Mouse (Mus musculus) lung, adult 2 months (tissue): ENCODE measurements around the gene Tmem141. TPM values are rescaled to one million over a fixed set of nuclear protein-coding genes. Genes with fewer than 3 reads are reported as not detected.

Source experiments
- DNase-seq: peaks from one replicate; pipeline ENCODE4 v3.0.0; 2022
- H3K4me1 ChIP-seq: fragments of 200-500 bp; 2 replicates; pipeline ENCODE4 v1.6.1; 2011; ENCODE audit warnings: low read length; ENCODE audit not compliant: control insufficient read depth, insufficient read depth
- H3K4me3 ChIP-seq: fragments of 200-500 bp; replicated peaks from 2 replicates; pipeline ENCODE3; 2011; ENCODE audit warnings: low read depth, mild to moderate bottlenecking, control low read depth, low read length; ENCODE audit errors: extremely low read depth
- CTCF ChIP-seq: fragments of 200-500 bp; IDR thresholded peaks from 2 replicates; pipeline ENCODE4 v1.5.1; 2011; ENCODE audit warnings: mild to moderate bottlenecking, low read length, control low read depth; ENCODE audit not compliant: insufficient read depth
- POLR2A ChIP-seq: fragments of 200-500 bp; IDR thresholded peaks from 2 replicates; pipeline ENCODE4 v1.6.1; 2011; ENCODE audit warnings: low read depth, mild to moderate bottlenecking, control low read depth, low read length, borderline replicate concordance; ENCODE audit errors: extremely low read depth
- WGBS: fragments of 180-500 bp; shearing (Covaris S2); methylation state at CpG from one replicate; pipeline ENCODE4 v1.1.7; 2018; 5-methylcytosine and 5-hydroxymethylcytosine counted together
- polyA plus RNA-seq: library from polyadenylated mRNA; depleted of rRNA; stranded (reverse); fragments of >200 nt; gene quantifications from 2 replicates; pipeline ENCODE4 v1.2.3, GENCODE M21; 2012

Gene Tmem141
- polyA plus RNA-seq, 1 experiment: 17.0 TPM

- TF ChIP-seq POLR2A: no peak
- no peak for TF ChIP-seq CTCF
- 77% methylated on average over 3 of the region's 3 CpGs for WGBS
Observed at GRCm38 (mm10) chr2:25585601-25586000, 36.2 kb downstream of the Tmem141 start.

DNA sequence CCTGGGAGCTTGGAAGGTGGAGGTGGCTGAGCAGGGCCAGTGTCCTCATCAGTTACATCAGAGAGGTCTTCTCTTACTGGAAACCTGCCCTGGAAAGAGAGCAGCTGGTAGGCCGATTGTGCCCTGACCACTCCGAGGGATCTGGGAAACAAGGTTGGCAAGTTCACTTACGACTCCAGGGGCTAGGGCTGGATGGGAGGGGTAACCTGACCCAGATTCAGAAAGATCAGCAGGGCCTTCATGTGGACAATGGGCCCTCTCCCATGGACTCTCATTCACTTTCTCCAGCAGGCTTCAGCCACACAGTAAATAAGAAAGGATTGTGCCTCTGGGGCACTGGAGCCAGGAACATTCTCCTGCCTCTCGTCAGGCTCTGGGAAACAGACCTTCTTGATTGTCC is 36.9 kb downstream of the Tmem141 start:
- TF ChIP-seq POLR2A: no peak
- TF ChIP-seq CTCF: no peak
- no peak for DNase-seq
- no peak overlapping the region for H3K4me3 ChIP-seq
- peaks cover 4% of the 10 kb centered on the region; the same call in 1 of the 2 replicates for H3K4me1 ChIP-seq
- 85% methylated on average over 4 of the region's 4 CpGs for WGBS

More at GRCm38 (mm10) chr2:25585601-25586000, 36.2 kb downstream of the Tmem141 start:
- Histone ChIP-seq H3K4me1 (peaks cover 4% of the 10 kb centered on the region; the same call in 1 of the 2 replicates), H3K4me3 (no peak overlapping the region)
- DNase-seq: no peak

- no peak for DNase-seq
- H3K4me1 ChIP-seq: peaks cover 5% of the 10 kb centered on the region
- TF ChIP-seq POLR2A: no peak
- TF ChIP-seq CTCF: no peak
- 72% methylated on average over 3 of the region's 3 CpGs for WGBS
- no peak overlapping the region for H3K4me3 ChIP-seq
Observed at GRCm38 (mm10) chr2:25584152-25584551, 37.7 kb downstream of the Tmem141 start.

DNA sequence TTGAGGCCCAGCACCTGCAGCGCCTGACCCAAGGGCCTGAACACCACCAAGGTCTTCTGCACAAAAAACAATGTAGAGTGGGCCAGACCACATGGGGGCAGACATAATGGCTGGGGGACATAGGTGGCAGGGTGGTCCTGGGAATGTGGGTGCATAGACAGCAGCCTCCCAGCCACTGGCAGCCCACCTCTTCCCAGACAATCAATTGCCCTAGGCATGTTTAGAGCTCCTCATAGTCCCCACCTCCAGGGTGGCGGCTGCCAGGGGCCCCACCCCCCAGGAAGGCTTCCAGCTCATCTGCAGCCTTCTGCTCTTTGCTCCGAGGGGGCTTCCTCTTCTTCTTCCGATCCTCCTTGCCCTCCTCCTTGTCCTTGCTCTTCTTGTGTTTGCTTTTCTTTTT is 38.2 kb downstream of the Tmem141 start:
- 62% methylated on average over 4 of the region's 4 CpGs for WGBS
- TF ChIP-seq CTCF (no peak), POLR2A (no peak)
- Histone ChIP-seq H3K4me1 (peaks cover 7% of the 10 kb centered on the region), H3K4me3 (no peak overlapping the region)
- no peak for DNase-seq

- H3K4me3 ChIP-seq: no peak overlapping the region
- no peak for DNase-seq
- 65% methylated on average over 6 of the region's 6 CpGs for WGBS
- TF ChIP-seq POLR2A (no peak), CTCF (no peak)
- peaks cover 11% of the 10 kb centered on the region for H3K4me1 ChIP-seq
Observed at GRCm38 (mm10) chr2:25583120-25583481, 38.7 kb downstream of the Tmem141 start.

DNA sequence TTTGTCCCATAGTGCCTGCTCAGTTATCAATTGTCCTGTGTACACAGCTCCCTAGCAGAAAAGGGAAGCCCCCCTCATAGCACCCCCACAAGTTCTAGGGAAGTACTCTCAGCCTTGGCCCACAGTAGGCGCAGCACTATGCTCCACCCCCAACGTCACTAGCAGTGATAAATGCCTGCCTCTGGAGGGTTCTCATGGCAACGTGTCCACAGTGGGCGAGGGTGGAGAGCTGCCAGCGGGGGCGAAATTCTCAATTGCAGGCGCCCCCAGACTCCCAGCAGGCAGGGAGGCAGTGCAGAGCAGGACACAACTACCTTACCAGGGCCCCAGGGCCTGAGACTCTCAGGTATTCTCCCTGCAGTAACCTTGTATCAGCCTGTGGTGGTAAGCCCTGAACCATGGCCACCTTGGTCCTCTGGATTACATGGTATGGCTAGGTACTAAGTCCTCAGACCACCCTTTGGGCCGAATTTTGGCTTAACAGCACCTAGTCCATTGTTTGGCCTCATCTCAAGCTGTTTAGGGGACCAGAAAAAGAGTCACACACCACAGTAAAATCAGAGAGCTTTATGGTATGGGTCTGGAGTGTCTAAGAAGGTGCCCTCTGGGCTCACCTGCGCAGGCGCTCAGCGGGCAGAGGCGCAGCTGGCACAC is 39.2 kb downstream of the Tmem141 start:
- H3K4me3 ChIP-seq: no peak overlapping the region
- no peak for DNase-seq
- no peak for TF ChIP-seq CTCF
- no peak for TF ChIP-seq POLR2A
- 48% methylated on average over 12 of the region's 12 CpGs for WGBS
- H3K4me1 ChIP-seq: peaks cover 13% of the 10 kb centered on the region

GRCm38 (mm10) chr2:25581901-25582301 is 39.9 kb downstream of the Tmem141 start:
- peaks cover 15% of the 10 kb centered on the region for H3K4me1 ChIP-seq
- WGBS: 20% methylated on average over 6 of the region's 6 CpGs
- TF ChIP-seq POLR2A (no peak), CTCF (no peak)
- DNase-seq: no peak
- H3K4me3 ChIP-seq: no peak overlapping the region

DNA sequence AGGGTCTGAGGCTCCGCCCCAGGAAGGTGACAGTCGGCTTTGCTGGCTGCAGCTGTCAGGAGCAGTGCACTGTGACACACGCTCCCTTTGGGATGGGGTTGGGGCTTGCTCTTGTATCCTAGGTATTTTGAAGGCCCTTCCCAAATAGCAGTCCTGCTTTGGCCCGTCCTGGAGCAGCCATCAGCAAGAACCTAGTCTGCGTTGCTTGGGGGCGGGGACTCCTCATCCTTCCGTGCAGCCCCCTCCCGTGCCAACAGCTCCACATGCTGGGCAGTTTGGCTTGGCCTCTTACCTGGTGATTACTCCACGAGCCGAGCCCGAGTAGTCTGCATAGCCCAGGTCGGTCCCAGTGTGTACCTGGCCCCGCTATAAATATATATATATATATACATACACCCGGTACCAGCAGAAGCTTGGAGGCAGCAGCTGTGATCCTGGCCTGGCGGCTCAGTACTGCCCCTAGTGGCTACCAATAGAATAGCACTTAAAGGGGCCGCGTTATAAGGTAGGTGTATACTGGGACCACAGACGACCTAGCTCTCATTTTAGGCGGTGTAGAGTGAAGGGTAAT is 40.4 kb downstream of the Tmem141 start, which contains the start of gene Ajm1:
Gene Ajm1 (minus strand): TSS at position 464 of the 571 bp plus-strand sequence.
- H3K4me3 ChIP-seq: peak within 1 kb of the TSS; percentile 7
- 5% methylated on average over 19 of the region's 19 CpGs for WGBS
- TF ChIP-seq POLR2A: no peak
- peak; percentile 80 for TF ChIP-seq CTCF

DNA sequence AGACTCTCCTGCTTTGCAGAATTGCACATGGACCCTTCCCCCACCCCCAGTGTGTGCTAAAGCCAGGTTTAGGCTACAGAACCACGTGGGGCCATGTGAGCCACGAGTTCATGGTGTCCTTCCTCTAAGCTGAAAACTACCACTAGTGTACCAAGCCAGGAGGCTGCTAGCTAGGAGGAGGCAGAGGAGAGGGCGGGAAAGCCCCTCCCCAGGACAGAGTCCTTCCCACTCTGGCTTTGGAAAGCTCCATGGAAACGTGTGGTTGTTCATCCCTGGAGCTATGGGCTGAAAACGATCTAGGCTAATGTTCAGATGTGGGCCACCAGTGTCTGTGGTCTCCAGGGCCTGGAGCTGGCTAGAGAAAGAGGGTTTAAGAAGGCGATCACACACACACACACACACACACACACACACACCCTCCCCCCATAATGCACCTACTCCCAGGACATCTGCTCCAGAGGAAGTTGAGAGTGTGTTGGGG is 41.1 kb downstream of the Tmem141 start:
- 31% methylated on average over 6 of the region's 6 CpGs for WGBS
- TF ChIP-seq CTCF (no peak), POLR2A (no peak)
- DNase-seq: no peak
- Histone ChIP-seq H3K4me3 (no peak overlapping the region), H3K4me1 (peaks cover 17% of the 10 kb centered on the region)

More for the DNA sequence above, 40.4 kb downstream of the Tmem141 start, which contains the start of gene Ajm1:
- peaks cover 15% of the 10 kb centered on the region for H3K4me1 ChIP-seq
- DNase-seq: peak; percentile 55
